Mouse (Mus musculus) E14TG2a.4 (cell line): ENCODE data around the gene Retnlb.

Experiments
- CTCF ChIP-seq: conservative IDR thresholded peaks from 2 replicates; pipeline ENCODE4 v1.5.1; 2014; ENCODE audit warnings: low read length
- NANOG ChIP-seq: IDR thresholded peaks from 2 replicates; pipeline ENCODE4 v1.6.1; 2014; ENCODE audit warnings: borderline replicate concordance, low read length, mixed read lengths
- POU5F1 ChIP-seq: IDR thresholded peaks from 2 replicates; pipeline ENCODE4 v1.6.1; 2014; ENCODE audit warnings: low read length, borderline replicate concordance

DNA sequence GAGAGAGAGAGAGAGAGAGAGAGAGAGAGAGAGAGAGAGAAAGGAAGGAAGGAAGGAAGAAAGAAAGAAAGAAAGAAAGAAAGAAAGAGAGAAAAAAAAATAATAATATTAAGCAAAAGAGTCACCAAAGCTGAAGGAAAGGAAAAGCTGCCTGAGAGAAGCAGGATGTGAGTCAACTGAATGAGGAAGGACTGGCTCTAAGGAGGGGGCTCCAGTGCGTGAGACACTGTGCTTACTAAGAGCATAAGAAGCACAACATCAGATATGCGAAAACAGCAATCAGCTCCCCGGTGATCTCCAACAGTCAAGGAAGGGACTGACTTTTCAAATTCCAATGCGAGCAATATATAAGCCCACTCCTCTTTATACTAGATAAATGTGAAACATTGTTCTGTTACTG lies 12.4 kb downstream of the Retnlb start:
- TF ChIP-seq CTCF: no peak
- TF ChIP-seq POU5F1: no peak
- no peak for TF ChIP-seq NANOG
